Mouse (Mus musculus) brown adipose tissue, adult 24 weeks (tissue): ENCODE measurements around the gene Ccdc171. TPM values are rescaled to one million over a fixed set of nuclear protein-coding genes. Genes with fewer than 3 reads are reported as not detected.
"Not testable (repeated sequence)": the region's sequence is repeated elsewhere in the genome, so short reads cannot be mapped to it uniquely, and the experiment has no call there.

Experiments used
- H3K27ac ChIP-seq: fragments of 200-500 bp; replicated peaks from 2 replicates; pipeline ENCODE4 v1.5.1; 2012; ENCODE audit warnings: low read depth, mild to moderate bottlenecking, low read length
- H3K4me1 ChIP-seq: fragments of 200-500 bp; 2 replicates; pipeline ENCODE4 v1.6.1; 2012; ENCODE audit warnings: low read length, mixed read lengths; ENCODE audit not compliant: control insufficient read depth, insufficient read depth, insufficient read length
- H3K4me3 ChIP-seq: fragments of 200-500 bp; 2 replicates; pipeline ENCODE4 v1.5.1; 2012; ENCODE audit warnings: low read depth, mild to moderate bottlenecking, low read length, moderate library complexity; ENCODE audit not compliant: insufficient read depth
- polyA plus RNA-seq: library from polyadenylated mRNA; stranded (reverse); fragments of >200 nt; gene quantifications from 2 replicates; pipeline ENCODE4 v1.2.4, GENCODE M21; 2012; ENCODE audit not compliant: missing spikeins, insufficient read depth, insufficient read length

The Ccdc171 gene
- polyA plus RNA-seq, 1 experiment = 1.6 TPM

DNA sequence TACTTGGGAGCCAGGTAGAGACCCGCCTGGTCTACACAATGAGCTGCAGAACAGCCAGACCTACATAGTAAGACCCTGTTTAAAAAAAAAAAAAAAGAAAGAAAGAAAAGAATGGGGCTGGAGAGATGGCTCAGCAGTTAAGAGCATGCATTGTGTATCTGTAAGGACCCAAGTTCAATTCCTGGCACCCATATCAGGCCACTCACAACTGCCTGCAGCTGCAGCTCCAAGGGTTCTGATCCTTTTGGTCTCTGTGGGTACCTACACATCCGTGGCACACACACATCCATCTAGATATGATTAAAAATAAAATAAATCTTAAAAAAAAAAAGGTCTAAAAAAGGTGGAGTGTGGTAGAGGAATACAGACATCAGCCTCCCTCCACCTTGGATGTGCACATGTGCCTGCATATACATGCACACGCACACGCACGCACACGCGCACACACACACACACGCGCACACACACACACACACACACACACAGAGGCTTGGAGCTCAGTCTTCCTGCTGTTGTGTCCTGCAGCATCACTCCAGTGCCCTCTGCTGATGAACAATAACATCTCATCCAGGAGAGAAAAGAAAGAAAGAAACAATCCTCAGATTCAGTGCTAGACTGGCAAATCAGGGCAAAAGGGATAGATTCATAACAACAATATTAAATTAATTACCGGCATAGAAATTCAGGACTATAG, 10.2 kb upstream of the Ccdc171 start:
- H3K27ac ChIP-seq = no peak overlapping the region
- no peak overlapping the region for H3K4me3 ChIP-seq
- H3K4me1 ChIP-seq = no peaks in the 10 kb centered on the region

GRCm38 (mm10) chr4:83516144-83516543, 9.2 kb upstream of the Ccdc171 start:
- H3K4me3 ChIP-seq, H3K4me1 ChIP-seq, H3K27ac ChIP-seq: not testable (repeated sequence)

DNA sequence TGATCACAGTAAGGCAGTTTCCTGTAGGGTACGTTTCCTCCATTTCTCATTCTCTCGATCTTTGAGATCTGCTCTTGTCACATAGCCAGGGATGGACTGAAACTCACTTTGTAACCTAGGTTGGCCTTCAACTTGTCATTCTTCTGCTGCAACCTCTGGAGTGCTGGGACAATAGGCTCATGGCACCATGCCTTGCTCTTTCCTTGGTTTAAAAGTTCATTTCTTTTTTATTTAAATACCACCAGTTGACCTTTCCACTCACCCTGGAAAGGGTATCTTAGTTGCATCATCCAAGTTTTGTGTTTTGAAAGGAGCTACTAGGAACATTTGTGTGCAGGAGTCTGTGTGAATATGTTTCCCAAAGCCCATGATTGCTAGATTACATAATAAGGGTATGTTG, 6.2 kb upstream of the Ccdc171 start:
- Histone ChIP-seq H3K4me1 (no peaks in the 10 kb centered on the region), H3K27ac (no peak overlapping the region), H3K4me3 (no peak overlapping the region)

DNA sequence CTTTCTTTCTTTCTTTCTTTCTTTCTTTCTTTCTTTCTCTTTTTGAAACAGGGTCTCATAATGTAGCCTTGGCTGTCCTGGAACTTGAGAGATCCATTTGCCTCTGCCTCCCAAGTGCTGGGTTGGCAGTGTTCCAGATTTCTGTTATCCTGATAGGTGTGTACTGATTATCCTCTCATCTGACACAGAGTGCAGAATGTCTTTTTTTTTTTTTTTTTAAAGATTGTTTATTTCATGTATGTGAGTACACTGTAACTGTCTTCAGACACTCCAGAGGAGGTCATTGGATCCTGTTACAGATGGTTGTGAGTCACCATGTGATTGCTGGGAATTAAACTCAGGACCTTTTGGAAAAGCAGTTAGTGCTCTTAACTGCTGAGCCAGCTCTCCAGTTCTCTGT, 5.5 kb upstream of the Ccdc171 start:
- no peak overlapping the region for H3K27ac ChIP-seq
- no peak overlapping the region for H3K4me3 ChIP-seq
- no peaks in the 10 kb centered on the region for H3K4me1 ChIP-seq

GRCm38 (mm10) chr4:83520308-83520707, 5.0 kb upstream of the Ccdc171 start:
- H3K27ac ChIP-seq = no peak overlapping the region
- no peaks in the 10 kb centered on the region for H3K4me1 ChIP-seq
- H3K4me3 ChIP-seq = no peak overlapping the region

DNA sequence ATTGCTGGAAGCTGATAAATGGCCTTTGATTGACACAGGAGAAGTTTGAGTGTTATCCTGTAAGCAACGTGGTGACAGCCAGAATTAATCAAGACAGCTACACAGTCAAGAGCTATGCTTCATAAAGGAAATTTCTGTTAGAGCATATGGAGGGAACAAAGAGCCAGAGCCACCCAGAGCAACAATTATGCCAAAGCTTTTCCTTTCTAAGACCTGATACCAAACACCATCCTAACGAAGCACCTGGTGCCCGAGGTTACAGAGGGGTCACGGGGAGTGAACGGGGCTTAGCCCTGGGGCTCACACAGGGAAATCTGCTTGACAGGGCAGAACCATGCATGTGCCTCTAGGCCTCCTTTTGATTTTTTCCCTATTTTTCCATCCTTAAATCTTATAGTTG, 3.3 kb upstream of the Ccdc171 start:
- Histone ChIP-seq H3K27ac (no peak overlapping the region), H3K4me1 (no peaks in the 10 kb centered on the region)

DNA sequence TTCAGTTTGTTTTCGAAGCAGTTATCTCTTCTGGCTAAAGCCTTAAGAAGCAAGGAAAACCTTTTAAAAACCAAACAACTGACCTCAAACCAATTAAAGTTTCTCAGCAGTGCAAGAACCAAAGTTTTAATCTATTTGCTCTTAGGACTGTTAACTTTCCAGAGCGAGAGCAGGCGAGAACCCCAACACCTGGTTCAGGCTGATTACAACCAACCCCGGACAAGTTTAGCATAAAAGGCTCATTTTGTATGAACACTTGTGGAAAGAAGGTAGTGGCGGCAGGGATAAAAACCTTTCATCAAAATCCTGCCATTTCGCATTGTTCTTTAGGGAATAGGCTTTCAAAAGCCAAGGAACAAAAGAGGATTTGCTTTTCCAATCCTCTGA, 896 bp upstream of the Ccdc171 start:
- no peaks in the 10 kb centered on the region for H3K4me1 ChIP-seq
- H3K4me3 ChIP-seq = peak overlapping the region; percentile 95
- H3K27ac ChIP-seq = no peak overlapping the region

More for the DNA sequence above, 3.3 kb upstream of the Ccdc171 start:
- H3K4me3 ChIP-seq = no peak overlapping the region

DNA sequence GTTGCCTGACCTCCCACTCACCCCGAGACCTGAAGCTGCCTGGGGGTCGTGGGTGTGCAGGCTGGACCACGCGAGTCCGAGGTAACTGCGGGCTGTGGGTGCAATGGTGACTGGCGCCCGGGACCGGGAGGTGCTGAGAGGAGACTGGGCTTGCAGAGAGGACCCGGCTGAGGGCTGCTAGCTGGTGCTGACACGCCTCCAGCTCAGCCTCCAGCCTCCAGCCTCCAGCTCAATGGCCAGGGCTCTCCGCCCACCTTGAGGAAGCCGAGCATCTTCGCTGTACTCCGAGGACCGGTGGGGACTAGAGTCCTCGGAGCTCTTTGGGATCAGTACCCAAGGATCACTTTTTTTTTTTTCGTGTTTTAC, 328 bp downstream of the Ccdc171 start:
- Histone ChIP-seq H3K27ac (no peak overlapping the region; the same call in 1 of the 2 replicates), H3K4me3 (peak overlapping the region; percentile 80)

GRCm38 (mm10) chr4:83526270-83526987, 1.1 kb downstream of the Ccdc171 start:
- H3K4me1 ChIP-seq = no peaks in the 10 kb centered on the region
- H3K27ac ChIP-seq = no peak overlapping the region
- peak overlapping the region; percentile 80 for H3K4me3 ChIP-seq

More for the DNA sequence above, 328 bp downstream of the Ccdc171 start:
- no peaks in the 10 kb centered on the region for H3K4me1 ChIP-seq

DNA sequence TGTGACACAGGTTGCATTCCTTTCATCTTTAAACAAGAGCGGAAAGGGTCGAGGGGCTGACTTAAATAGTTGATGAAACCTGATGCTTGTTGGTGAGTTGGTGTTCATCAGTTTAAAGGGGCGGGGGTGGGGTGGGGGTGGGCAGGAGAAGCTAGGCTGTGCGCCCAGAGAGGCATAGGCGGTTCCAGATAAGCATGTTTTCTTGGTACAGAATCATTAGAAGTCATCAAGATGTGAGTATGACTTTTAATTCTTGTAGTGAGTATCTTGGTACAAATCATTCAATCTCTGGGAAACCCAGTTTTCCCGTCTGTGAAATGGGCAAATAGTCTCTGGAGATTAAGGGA, 1.6 kb downstream of the Ccdc171 start:
- Histone ChIP-seq H3K4me1 (no peaks in the 10 kb centered on the region), H3K27ac (no peak overlapping the region), H3K4me3 (no peak overlapping the region)

GRCm38 (mm10) chr4:83527921-83528320, 2.6 kb downstream of the Ccdc171 start:
- Histone ChIP-seq H3K27ac (no peak overlapping the region), H3K4me1 (no peaks in the 10 kb centered on the region), H3K4me3 (no peak overlapping the region)

DNA sequence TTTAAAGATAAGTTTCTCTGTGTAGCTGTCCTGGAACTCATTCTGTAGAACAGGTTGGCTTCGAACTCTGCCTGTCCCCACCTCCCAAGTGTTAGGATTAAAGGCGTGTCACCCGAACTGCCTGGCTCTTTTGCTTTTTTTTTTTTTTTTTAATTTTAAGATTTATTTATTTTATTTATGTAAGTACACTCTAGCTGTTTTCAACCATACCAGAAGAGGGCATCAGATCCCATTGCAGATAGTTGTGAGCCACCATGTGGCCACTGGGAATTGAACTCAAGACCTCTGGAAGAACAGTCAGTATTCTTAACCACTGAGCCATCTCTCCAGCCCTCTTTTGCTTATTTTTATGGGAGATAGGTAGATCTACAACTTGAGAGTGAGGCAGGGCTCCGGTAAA, 4.7 kb downstream of the Ccdc171 start:
- not testable (repeated sequence) for H3K27ac ChIP-seq, H3K4me3 ChIP-seq, H3K4me1 ChIP-seq

DNA sequence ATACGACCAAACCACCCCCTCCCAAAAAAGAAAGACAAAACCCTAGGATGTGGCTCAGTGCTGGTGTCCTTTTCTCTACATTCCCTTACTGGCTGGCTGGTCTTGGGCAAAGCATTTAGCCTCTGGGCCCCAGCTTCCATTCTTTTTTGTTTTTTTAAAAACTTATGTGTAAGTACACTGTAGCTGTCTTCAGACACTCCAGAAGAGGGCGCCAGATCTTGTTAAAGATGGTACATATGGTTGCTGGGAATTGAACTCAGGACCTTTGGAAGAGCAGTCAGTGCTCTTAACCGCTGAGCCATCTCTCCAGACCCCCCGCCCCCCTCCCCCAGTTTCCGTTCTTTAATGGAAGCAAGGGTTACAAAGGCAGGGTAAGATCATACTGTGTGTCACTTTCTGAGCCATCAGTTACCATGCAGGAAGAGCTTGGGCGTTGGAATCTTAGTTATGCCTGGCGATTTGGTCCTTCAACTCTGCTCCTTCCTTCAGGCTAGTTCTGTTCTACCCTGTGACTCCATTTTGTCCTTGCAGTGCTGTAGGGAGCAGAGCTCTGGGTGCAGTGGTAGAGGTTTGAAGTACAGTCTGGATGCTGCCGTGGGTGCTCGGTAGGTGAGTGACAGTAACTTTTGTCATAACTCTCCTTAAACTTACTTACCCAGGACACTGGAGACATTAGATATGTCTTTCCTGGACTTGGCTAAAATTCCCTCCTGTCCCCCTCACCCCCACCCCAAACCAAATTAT, 8.0 kb downstream of the Ccdc171 start:
- Histone ChIP-seq H3K4me1 (no peaks in the 10 kb centered on the region), H3K4me3 (no peak overlapping the region), H3K27ac (no peak overlapping the region)

DNA sequence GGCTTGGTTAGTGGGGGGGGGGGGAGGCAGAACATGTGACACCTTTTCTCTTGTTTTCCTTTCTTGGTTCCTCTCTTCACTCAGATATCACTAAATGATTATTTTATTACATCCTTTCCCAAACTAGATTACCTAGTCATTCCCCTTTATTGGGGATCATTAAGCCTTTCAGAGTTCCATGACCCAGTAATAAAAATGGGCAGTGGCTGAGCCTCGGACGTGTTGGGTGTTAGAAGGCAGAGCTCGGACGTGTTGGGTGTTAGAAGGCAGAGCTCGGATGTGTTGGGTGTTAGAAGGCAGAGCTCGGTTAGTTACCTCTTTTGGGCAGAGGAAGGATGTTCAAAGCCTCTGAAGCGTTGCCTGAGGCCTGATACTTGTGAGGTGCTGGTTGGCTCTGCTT, 8.7 kb downstream of the Ccdc171 start:
- no peak overlapping the region for H3K4me3 ChIP-seq
- no peaks in the 10 kb centered on the region for H3K4me1 ChIP-seq
- H3K27ac ChIP-seq = no peak overlapping the region

GRCm38 (mm10) chr4:83549501-83549900, 24.2 kb downstream of the Ccdc171 start:
- no peak overlapping the region for H3K4me3 ChIP-seq
- no peaks in the 10 kb centered on the region for H3K4me1 ChIP-seq
- H3K27ac ChIP-seq = no peak overlapping the region
